8 mouse cellular contexts compared by ENCODE assay signal in the genomic region with DNA sequence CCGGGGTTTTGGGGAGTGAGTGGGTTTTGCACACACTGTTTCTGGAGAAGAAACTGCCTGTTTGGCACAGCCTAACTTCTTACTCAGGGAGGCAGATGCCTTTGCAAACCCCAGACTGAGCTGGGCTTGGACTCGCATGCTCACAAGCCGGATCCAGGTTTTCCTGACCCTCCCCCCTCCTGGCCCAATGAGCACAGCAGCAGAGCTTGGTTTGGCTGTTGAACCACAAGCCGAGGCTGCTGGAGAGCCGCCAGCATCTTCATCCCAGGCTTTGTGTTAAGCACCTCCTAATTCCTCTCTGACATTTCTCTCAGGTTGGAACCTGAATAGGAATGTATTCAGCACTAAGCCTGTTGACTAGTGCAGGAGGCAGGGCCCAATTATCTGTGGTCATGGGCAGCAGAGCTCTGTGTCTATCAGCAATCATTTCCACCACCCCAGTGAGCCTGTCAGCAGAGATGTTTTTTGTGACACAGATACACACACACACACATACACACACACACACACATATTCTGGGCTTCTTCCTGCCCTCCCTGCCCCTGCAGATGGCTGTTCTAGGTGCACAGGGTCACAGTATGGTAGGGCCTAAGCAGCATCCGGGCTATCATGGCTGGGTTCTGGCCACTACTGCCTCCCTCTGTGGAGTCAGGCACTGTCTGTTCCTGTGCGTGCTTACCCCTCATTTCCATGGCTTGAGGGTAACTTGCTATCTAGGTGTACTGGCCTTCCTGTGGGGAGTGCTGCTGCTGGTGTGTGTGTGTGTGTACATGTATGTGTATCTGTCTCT.
DNase-seq lines count a peak whose midpoint lies in the region; ATAC-seq and TF ChIP-seq lines count a peak whose summit lies in the region.

No protein-coding gene starts in this region.

- H3K27me3 ChIP-seq in heart, embryonic 11.5 days (ENCODE audit: control insufficient read depth, insufficient read depth, low read length) = no peaks in the 10 kb centered on the region
- no peaks in the 10 kb centered on the region for H3K27me3 ChIP-seq in kidney, embryonic 14.5 days (ENCODE audit: control insufficient read depth, insufficient read depth, low read length)
- H3K27me3 ChIP-seq in limb, embryonic 13.5 days = 0 out of 2 replicates have a peak, but pooled peaks cover 3% of the 10 kb centered on the region
- no peaks in the 10 kb centered on the region for H3K27me3 ChIP-seq in thymus, adult 2 months (ENCODE audit: control insufficient read depth, insufficient read depth, low read length)

- H3K9me3 ChIP-seq in heart, embryonic 11.5 days (replicated peaks; ENCODE audit: control insufficient read depth, low read length) = no peaks in the 10 kb centered on the region
- H3K9me3 ChIP-seq in kidney, embryonic 14.5 days (ENCODE audit: control insufficient read depth, low read length) = no peaks in the 10 kb centered on the region
- H3K9me3 ChIP-seq in limb, embryonic 13.5 days = no peaks in the 10 kb centered on the region

- TF ChIP-seq POLR2A in thymus, adult 2 months (IDR thresholded peaks at IDR 0.05; ENCODE audit: control insufficient read depth, extremely low read depth, insufficient read depth, low read length, poor library complexity) = no peak

- 65% methylated on average over 7 of the region's 7 CpGs for WGBS in heart, embryonic 11.5 days (ENCODE audit: insufficient replicate concordance)
- WGBS in kidney, embryonic 14.5 days = 64% methylated on average over 7 of the region's 7 CpGs
- WGBS in limb, embryonic 13.5 days = 39% methylated on average over 7 of the region's 7 CpGs
- WGBS in thymus, adult 2 months = 62% methylated on average over 7 of the region's 7 CpGs

- no peak overlapping the region for H3K27ac ChIP-seq in heart, embryonic 11.5 days (ENCODE audit: low read depth, low read length)
- no peak overlapping the region for H3K27ac ChIP-seq in kidney, embryonic 14.5 days (ENCODE audit: low read depth, low read length)
- H3K27ac ChIP-seq in limb, embryonic 13.5 days = peak overlapping the region; percentile 48; the same call in 1 of the 2 replicates
- no peak overlapping the region for H3K27ac ChIP-seq in thymus, adult 2 months (ENCODE audit: control insufficient read depth, insufficient read depth, low read length)

- H3K4me3 ChIP-seq in heart, embryonic 11.5 days (ENCODE audit: low read depth, low read length) = no peak overlapping the region
- no peak overlapping the region for H3K4me3 ChIP-seq in kidney, embryonic 14.5 days (ENCODE audit: low read length)
- no peak overlapping the region for H3K4me3 ChIP-seq in limb, embryonic 13.5 days
- H3K4me3 ChIP-seq in thymus, adult 2 months (ENCODE audit: control insufficient read depth, insufficient read depth, low read length) = no peak overlapping the region

- H3K9ac ChIP-seq in heart, embryonic 11.5 days (ENCODE audit: low read depth, low read length) = no peak overlapping the region
- no peak overlapping the region for H3K9ac ChIP-seq in kidney, embryonic 14.5 days (ENCODE audit: low read depth, low read length)
- no peak overlapping the region for H3K9ac ChIP-seq in limb, embryonic 13.5 days

- TF ChIP-seq CTCF in thymus, adult 2 months (IDR thresholded peaks at IDR 0.05; ENCODE audit: borderline replicate concordance, control insufficient read depth, extremely low read depth, insufficient read depth, low read length, poor library complexity) = no peak

- ATAC-seq in heart, embryonic 11.5 days (replicated peaks; ENCODE audit: insufficient number of reproducible peaks, low FRiP score, low TSS enrichment) = no peak
- peak; percentile 65; the same call in 1 of the 2 replicates for ATAC-seq in kidney, embryonic 14.5 days (ENCODE audit: low FRiP score, low TSS enrichment)
- peak; percentile 90 for ATAC-seq in limb, embryonic 13.5 days (ENCODE audit: low FRiP score, low read depth)

- no peaks in the 10 kb centered on the region for H3K36me3 ChIP-seq in heart, embryonic 11.5 days (ENCODE audit: control insufficient read depth, insufficient read depth, low read length)
- no peaks in the 10 kb centered on the region for H3K36me3 ChIP-seq in kidney, embryonic 14.5 days (ENCODE audit: control insufficient read depth, insufficient read depth, low read length)
- no peaks in the 10 kb centered on the region for H3K36me3 ChIP-seq in limb, embryonic 13.5 days
- H3K36me3 ChIP-seq in thymus, adult 2 months (ENCODE audit: control insufficient read depth, insufficient read depth, low read length) = no peaks in the 10 kb centered on the region

- H3K4me2 ChIP-seq in heart, embryonic 11.5 days = no peak overlapping the region
- H3K4me2 ChIP-seq in kidney, embryonic 14.5 days (replicated peaks; ENCODE audit: low read depth, low read length) = no peak overlapping the region
- peak overlapping the region; percentile 14 for H3K4me2 ChIP-seq in limb, embryonic 13.5 days (replicated peaks)

- no peaks in the 10 kb centered on the region for H3K4me1 ChIP-seq in heart, embryonic 11.5 days (ENCODE audit: control insufficient read depth, insufficient read depth, low read length)
- H3K4me1 ChIP-seq in kidney, embryonic 14.5 days (ENCODE audit: control insufficient read depth, insufficient read depth, low read length) = no peaks in the 10 kb centered on the region
- H3K4me1 ChIP-seq in limb, embryonic 13.5 days = peaks cover 22% of the 10 kb centered on the region
- no peaks in the 10 kb centered on the region for H3K4me1 ChIP-seq in thymus, adult 2 months (replicated peaks; ENCODE audit: control insufficient read depth, insufficient read depth, low read length)

- DNase-seq in heart, adult 11 months = peak; percentile 94
- peak; percentile 98 for DNase-seq in cerebellum, postnatal 14 days
- DNase-seq in gastrocnemius, adult 18-20 months (ENCODE audit: low spot score) = peak; percentile 8
- DNase-seq in retina, postnatal 7 days (ENCODE audit: low read depth, low spot score) = peak; percentile 61
- no peak for DNase-seq in thymus, adult 2 months
